Mouse (Mus musculus): Measurements from ENCODE around the gene Pdgfd. TPM values are rescaled to one million over a fixed set of nuclear protein-coding genes. Genes with fewer than 3 reads are reported as not detected.

Pdgfd gene
- 1.3 and 2.7 TPM in 2 replicates for polyA plus RNA-seq (2012; rRNA removed)

GRCm38 (mm10) chr9:6168391-6169037, at the start of gene Pdgfd:
Pdgfd (plus strand) TSS chr9:6168584.

GRCm38 (mm10) chr9:6269796-6270280, 101.5 kb downstream of the Pdgfd start, which contains the start of gene Ddi1:
Ddi1 (minus strand) TSS chr9:6269846.

Other genes starting within 250 kb of the Pdgfd start
- gene Ddi1, start 101.3 kb downstream of the Pdgfd start, polyA plus RNA-seq (2012; rRNA removed): 0.01 TPM in 1 of 2 replicates, not detected in the other

Data from central nervous system, embryonic 11.5 days (tissue).